Mouse (Mus musculus) stomach, embryonic 15.5 days (tissue): ENCODE data around the gene Prpf6. TPM values are rescaled to one million over a fixed set of nuclear protein-coding genes. Genes with fewer than 3 reads are reported as not detected.

Experiments used
- ATAC-seq: fragments of 200-750 bp; cut with Nextera tagmentation; 2 replicates; pipeline ENCODE4 v1.8.0; 2017; ENCODE audit warnings: low read depth, moderate number of reproducible peaks, moderate TSS enrichment; ENCODE audit not compliant: insufficient read depth, low FRiP score
- H3K27ac ChIP-seq: fragments of 300-500 bp; sonication (generic); 2 replicates; pipeline ENCODE4 v1.5.1; 2015; ENCODE audit warnings: mild to moderate bottlenecking, inconsistent platforms
- H3K27me3 ChIP-seq: fragments of 300-500 bp; sonication (generic); replicated peaks from 2 replicates; pipeline ENCODE4 v1.6.1; 2015; ENCODE audit warnings: inconsistent platforms
- H3K36me3 ChIP-seq: fragments of 300-500 bp; sonication (generic); 2 replicates; pipeline ENCODE4 v1.6.1; 2015; ENCODE audit warnings: inconsistent platforms
- H3K4me1 ChIP-seq: fragments of 300-500 bp; sonication (generic); 2 replicates; pipeline ENCODE4 v1.6.1; 2015; ENCODE audit warnings: inconsistent platforms
- H3K4me2 ChIP-seq: fragments of 300-500 bp; sonication (generic); 2 replicates; pipeline ENCODE4 v1.6.1; 2015; ENCODE audit warnings: mild to moderate bottlenecking, inconsistent platforms
- H3K4me3 ChIP-seq: fragments of 300-500 bp; sonication (generic); replicated peaks from 2 replicates; pipeline ENCODE4 v1.5.1; 2015; ENCODE audit warnings: inconsistent platforms
- H3K9ac ChIP-seq: fragments of 300-500 bp; sonication (generic); 2 replicates; pipeline ENCODE4 v1.6.1; 2015; ENCODE audit warnings: inconsistent platforms
- H3K9me3 ChIP-seq: fragments of 300-500 bp; sonication (generic); 2 replicates; pipeline ENCODE4 v1.6.1; 2016; ENCODE audit warnings: inconsistent platforms
- WGBS: fragments of 180-500 bp; shearing (Covaris S2); methylation state at CpG from one replicate; pipeline ENCODE4 v1.1.7; 2015; 5-methylcytosine and 5-hydroxymethylcytosine counted together
- polyA plus RNA-seq: library from polyadenylated mRNA; unstranded; fragments of >200 nt; fragmentation: Nextera tagmentation; extraction: Ambion mirVana; gene quantifications from 2 replicates; pipeline ENCODE4 v1.2.1, GENCODE M21; 2015

The Prpf6 gene
- polyA plus RNA-seq, 1 experiment from 2014 or later: 52.7 TPM

- Histone ChIP-seq H3K4me1 (peaks cover 33% of the 10 kb centered on the region), H3K9me3 (no peaks in the 10 kb centered on the region), H3K9ac (peak overlapping the region; percentile 89), H3K4me2 (peak overlapping the region; percentile 70), H3K36me3 (no peaks in the 10 kb centered on the region), H3K27me3 (0 out of 2 replicates have a peak, but pooled peaks cover 6% of the 10 kb centered on the region), H3K4me3 (peak overlapping the region; percentile 94), H3K27ac (peak overlapping the region; percentile 80)
- ATAC-seq: peak; percentile 91
- WGBS: 1% methylated on average over 57 of the region's 57 CpGs
These were observed 9.4 kb downstream of the Prpf6 start for GRCm38 (mm10) chr2:181600828-181601750.

GRCm38 (mm10) chr2:181601751-181602145, 10.1 kb downstream of the Prpf6 start:
- peak overlapping the region; percentile 70 for H3K4me2 ChIP-seq
- no peaks in the 10 kb centered on the region for H3K9me3 ChIP-seq
- 0 out of 2 replicates have a peak, but pooled peaks cover 6% of the 10 kb centered on the region for H3K27me3 ChIP-seq
- peaks cover 28% of the 10 kb centered on the region; the same call in 1 of the 2 replicates for H3K4me1 ChIP-seq
- peak overlapping the region; percentile 89 for H3K9ac ChIP-seq
- H3K4me3 ChIP-seq: peak overlapping the region; percentile 94
- no peaks in the 10 kb centered on the region for H3K36me3 ChIP-seq
- ATAC-seq: no peak
- WGBS: 26% methylated on average over 10 of the region's 10 CpGs
- no peak overlapping the region; the same call in 1 of the 2 replicates for H3K27ac ChIP-seq

- H3K4me1 ChIP-seq: peaks cover 23% of the 10 kb centered on the region; the same call in 1 of the 2 replicates
- peak overlapping the region; percentile 70; the same call in 1 of the 2 replicates for H3K4me2 ChIP-seq
- H3K9me3 ChIP-seq: no peaks in the 10 kb centered on the region
- no peak overlapping the region; the same call in 1 of the 2 replicates for H3K4me3 ChIP-seq
- H3K36me3 ChIP-seq: no peaks in the 10 kb centered on the region
- no peak overlapping the region for H3K9ac ChIP-seq
- H3K27me3 ChIP-seq: 0 out of 2 replicates have a peak, but pooled peaks cover 6% of the 10 kb centered on the region
- 69% methylated on average over 4 of the region's 4 CpGs for WGBS
- no peak for ATAC-seq
- H3K27ac ChIP-seq: no peak overlapping the region
These were observed 10.7 kb downstream of the Prpf6 start for GRCm38 (mm10) chr2:181602367-181602766.

GRCm38 (mm10) chr2:181618761-181619495, 27.3 kb downstream of the Prpf6 start:
- ATAC-seq: no peak
- Histone ChIP-seq H3K36me3 (peaks cover 17% of the 10 kb centered on the region), H3K9ac (no peak overlapping the region), H3K27ac (no peak overlapping the region), H3K4me2 (no peak overlapping the region), H3K4me1 (no peaks in the 10 kb centered on the region), H3K9me3 (no peaks in the 10 kb centered on the region), H3K4me3 (no peak overlapping the region), H3K27me3 (no peaks in the 10 kb centered on the region)
- 89% methylated on average over 5 of the region's 5 CpGs for WGBS

- Histone ChIP-seq H3K4me3 (no peak overlapping the region), H3K27ac (no peak overlapping the region), H3K9me3 (no peaks in the 10 kb centered on the region), H3K4me1 (no peaks in the 10 kb centered on the region), H3K36me3 (peaks cover 17% of the 10 kb centered on the region), H3K27me3 (no peaks in the 10 kb centered on the region), H3K9ac (no peak overlapping the region), H3K4me2 (no peak overlapping the region)
- no peak for ATAC-seq
These were observed 31.7 kb downstream of the Prpf6 start for GRCm38 (mm10) chr2:181623401-181623800.

GRCm38 (mm10) chr2:181628471-181628870, 36.8 kb downstream of the Prpf6 start:
- Histone ChIP-seq H3K4me2 (no peak overlapping the region), H3K36me3 (peaks cover 20% of the 10 kb centered on the region), H3K9ac (no peak overlapping the region), H3K4me3 (no peak overlapping the region), H3K4me1 (no peaks in the 10 kb centered on the region), H3K27ac (no peak overlapping the region), H3K9me3 (no peaks in the 10 kb centered on the region), H3K27me3 (no peaks in the 10 kb centered on the region)
- no peak for ATAC-seq

GRCm38 (mm10) chr2:181632624-181633023, 41.0 kb downstream of the Prpf6 start:
- Histone ChIP-seq H3K27me3 (no peaks in the 10 kb centered on the region), H3K9me3 (no peaks in the 10 kb centered on the region), H3K27ac (no peak overlapping the region), H3K36me3 (peaks cover 46% of the 10 kb centered on the region), H3K4me3 (no peak overlapping the region), H3K4me1 (no peaks in the 10 kb centered on the region), H3K9ac (no peak overlapping the region), H3K4me2 (no peak overlapping the region)
- no peak for ATAC-seq
- WGBS: 97% methylated on average over 6 of the region's 6 CpGs

- no peak overlapping the region for H3K4me3 ChIP-seq
- no peak for ATAC-seq
- H3K4me1 ChIP-seq: no peaks in the 10 kb centered on the region
- no peak overlapping the region for H3K4me2 ChIP-seq
- WGBS: 85% methylated on average over 3 of the region's 3 CpGs
- H3K27ac ChIP-seq: no peak overlapping the region
- H3K9ac ChIP-seq: no peak overlapping the region
- peaks cover 53% of the 10 kb centered on the region for H3K36me3 ChIP-seq
- H3K27me3 ChIP-seq: no peaks in the 10 kb centered on the region
- no peaks in the 10 kb centered on the region for H3K9me3 ChIP-seq
These were observed 44.2 kb downstream of the Prpf6 start for GRCm38 (mm10) chr2:181635865-181636264.

- H3K27ac ChIP-seq: no peak overlapping the region
- H3K9ac ChIP-seq: no peak overlapping the region
- no peaks in the 10 kb centered on the region for H3K9me3 ChIP-seq
- no peaks in the 10 kb centered on the region for H3K27me3 ChIP-seq
- H3K4me2 ChIP-seq: no peak overlapping the region
- peaks cover 36% of the 10 kb centered on the region for H3K36me3 ChIP-seq
- ATAC-seq: no peak
- no peaks in the 10 kb centered on the region for H3K4me1 ChIP-seq
- no peak overlapping the region for H3K4me3 ChIP-seq
- WGBS: 92% methylated on average over 2 of the region's 2 CpGs
These were observed 52.7 kb downstream of the Prpf6 start for GRCm38 (mm10) chr2:181644361-181644760.

GRCm38 (mm10) chr2:181645666-181646065, 54.0 kb downstream of the Prpf6 start:
- H3K27ac ChIP-seq: no peak overlapping the region
- peaks cover 42% of the 10 kb centered on the region for H3K36me3 ChIP-seq
- no peak for ATAC-seq
- H3K9ac ChIP-seq: no peak overlapping the region
- H3K4me1 ChIP-seq: no peaks in the 10 kb centered on the region
- H3K27me3 ChIP-seq: no peaks in the 10 kb centered on the region
- H3K9me3 ChIP-seq: no peaks in the 10 kb centered on the region
- WGBS: 91% methylated on average over 3 of the region's 3 CpGs
- no peak overlapping the region for H3K4me2 ChIP-seq
- no peak overlapping the region for H3K4me3 ChIP-seq

- Histone ChIP-seq H3K9ac (no peak overlapping the region), H3K4me1 (no peaks in the 10 kb centered on the region), H3K27ac (no peak overlapping the region), H3K4me2 (no peak overlapping the region), H3K4me3 (no peak overlapping the region), H3K36me3 (peaks cover 45% of the 10 kb centered on the region), H3K27me3 (no peaks in the 10 kb centered on the region), H3K9me3 (no peaks in the 10 kb centered on the region)
- WGBS: 85% methylated on average over 6 of the region's 6 CpGs
- no peak for ATAC-seq
These were observed 55.2 kb downstream of the Prpf6 start for GRCm38 (mm10) chr2:181646626-181647472.
